ENCODE assay signal across 8 mouse cellular contexts in the genomic region with DNA sequence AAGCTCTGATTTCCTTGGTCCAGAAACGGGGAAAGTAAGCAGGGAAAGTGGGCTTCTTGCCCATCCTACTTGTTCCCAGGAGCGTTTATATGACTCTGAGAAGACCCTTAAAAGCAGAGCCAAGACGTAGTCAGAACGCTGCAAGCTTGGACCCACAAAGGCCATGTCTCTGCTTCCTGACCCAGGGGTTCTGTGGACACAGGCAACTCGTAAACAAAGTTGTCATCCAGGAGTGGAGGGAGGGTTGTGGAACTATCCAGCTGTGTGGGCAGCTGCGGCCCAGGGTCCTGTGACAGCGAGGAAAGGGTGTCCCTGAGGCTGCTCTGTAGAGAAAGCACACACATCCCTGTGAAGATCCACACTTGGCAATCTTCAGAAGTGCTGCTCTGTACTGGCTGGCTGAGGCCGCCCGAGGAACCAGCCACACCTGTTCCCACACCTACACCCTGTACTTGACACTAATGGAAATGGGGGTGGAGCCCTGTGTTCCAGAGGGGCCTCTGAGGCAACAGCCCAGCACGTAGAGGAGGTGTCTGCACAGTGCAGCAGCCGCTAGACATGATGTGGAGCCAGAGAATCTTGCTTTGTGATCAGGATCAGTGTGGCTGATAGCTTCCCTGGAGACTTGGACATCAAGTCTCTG. TPM values are rescaled to one million over a fixed set of nuclear protein-coding genes. Genes with fewer than 3 reads are reported as not detected.
DNase-seq lines count a peak whose midpoint lies in the region; ATAC-seq and TF ChIP-seq lines count a peak whose summit lies in the region.

No protein-coding gene starts in this region.

- peak overlapping the region; percentile 98 for H3K4me3 ChIP-seq in hindbrain, embryonic 10.5 days
- H3K4me3 ChIP-seq in stomach, postnatal 0 days (ENCODE audit: low read depth, low read length) = 0 out of 2 replicates have a peak overlapping the region, but pooled peaks have one; percentile 1

- peaks cover 59% of the 10 kb centered on the region for H3K36me3 ChIP-seq in hindbrain, embryonic 10.5 days
- peaks cover 6% of the 10 kb centered on the region for H3K36me3 ChIP-seq in stomach, postnatal 0 days (ENCODE audit: control insufficient read depth, insufficient read depth, low read length)

- ATAC-seq in stomach, postnatal 0 days (ENCODE audit: low FRiP score, low TSS enrichment) = peak; percentile 40
- ATAC-seq in monocyte, adult 5-6 weeks (replicated peaks; ENCODE audit: insufficient number of reproducible peaks, low FRiP score, low TSS enrichment, poor library complexity, severe bottlenecking) = no peak

- peaks cover 66% of the 10 kb centered on the region for H3K4me1 ChIP-seq in hindbrain, embryonic 10.5 days (replicated peaks)
- peaks cover 10% of the 10 kb centered on the region for H3K4me1 ChIP-seq in stomach, postnatal 0 days (replicated peaks; ENCODE audit: control insufficient read depth, insufficient read depth)

- TF ChIP-seq CTCF in stomach, postnatal 0 days (IDR thresholded peaks at IDR 0.05; ENCODE audit: low read depth) = no peak

- DNase-seq in right cerebral cortex, adult 18-20 months = peak; percentile 34
- DNase-seq in right cerebral cortex, adult 2 months (ENCODE audit: low spot score in 2 of 2) = no peak
- DNase-seq in hindbrain, embryonic 10.5 days (ENCODE audit: low spot score) = no peak
- peak; percentile 72 to 84 for DNase-seq in lung, adult 18-20 months
- peak; percentile 75 for DNase-seq in stomach, postnatal 0 days (ENCODE audit: low spot score)
- DNase-seq in right cerebral cortex, postnatal 25 days = no peak
- DNase-seq in embryo, embryonic 10 days (ENCODE audit: low spot score) = no peak

- H3K9me3 ChIP-seq in hindbrain, embryonic 10.5 days = no peaks in the 10 kb centered on the region
- H3K9me3 ChIP-seq in stomach, postnatal 0 days (ENCODE audit: control insufficient read depth, low read length) = no peaks in the 10 kb centered on the region

- no peak for TF ChIP-seq EP300 in stomach, postnatal 0 days (optimal IDR thresholded peaks at IDR 0.05)

- H3K27me3 ChIP-seq in hindbrain, embryonic 10.5 days (ENCODE audit: insufficient read depth, poor library complexity, severe bottlenecking) = no peaks in the 10 kb centered on the region
- no peaks in the 10 kb centered on the region for H3K27me3 ChIP-seq in stomach, postnatal 0 days (ENCODE audit: control insufficient read depth, insufficient read depth, low read length)

- WGBS in hindbrain, embryonic 10.5 days = 82% methylated on average over 11 of the region's 11 CpGs
- WGBS in stomach, postnatal 0 days = 26% methylated on average over 11 of the region's 11 CpGs

- peak overlapping the region; percentile 87 for H3K4me2 ChIP-seq in stomach, postnatal 0 days (replicated peaks; ENCODE audit: low read depth)

- H3K9ac ChIP-seq in stomach, postnatal 0 days (ENCODE audit: low read length) = peak overlapping the region; percentile 41; the same call in 1 of the 2 replicates

- peak overlapping the region; percentile 41; the same call in 1 of the 2 replicates for H3K27ac ChIP-seq in hindbrain, embryonic 10.5 days
- H3K27ac ChIP-seq in stomach, postnatal 0 days (replicated peaks) = peak overlapping the region; percentile 82

RNA-seq across cellular contexts. Expression of gene Nt5dc2, which starts 2.3 kb away (rescaled TPM):
- 610 and 619 TPM in 2 replicates for polyA plus RNA-seq in hindbrain, embryonic 10.5 days (2016; fragmentation: Nextera tagmentation; extraction: Ambion mirVana)
- polyA plus RNA-seq in stomach, postnatal 0 days (2015; fragmentation: Nextera tagmentation; extraction: Ambion mirVana) = 61.0 and 65.3 TPM in 2 replicates
- total RNA-seq in monocyte, adult 5-6 weeks (2017) = 1.7 to 2.7 TPM in 2 of 3 replicates, not detected in the other

RNA-seq across cellular contexts. Expression of gene Smim4, which starts 4.4 kb away (rescaled TPM):
- 67.8 and 74.2 TPM in 2 replicates for polyA plus RNA-seq in hindbrain, embryonic 10.5 days (2016; fragmentation: Nextera tagmentation; extraction: Ambion mirVana)
- polyA plus RNA-seq in stomach, postnatal 0 days (2015; fragmentation: Nextera tagmentation; extraction: Ambion mirVana) = 99.3 and 108 TPM in 2 replicates
- total RNA-seq in monocyte, adult 5-6 weeks (2017) = 28.8 to 62.7 TPM (median 40.4 TPM) in 3 replicates

RNA-seq across cellular contexts. Expression of gene Stab1, which starts 35.3 kb away (rescaled TPM):
- 23.0 and 25.7 TPM in 2 replicates for polyA plus RNA-seq in hindbrain, embryonic 10.5 days (2016; fragmentation: Nextera tagmentation; extraction: Ambion mirVana)
- polyA plus RNA-seq in stomach, postnatal 0 days (2015; fragmentation: Nextera tagmentation; extraction: Ambion mirVana) = 23.7 and 23.9 TPM in 2 replicates
- not detected in 3 replicates for total RNA-seq in monocyte, adult 5-6 weeks (2017)

Comparison
In these comparisons a context has a peak if more than half of its experiments do, and no peak if none do; other contexts are left out.
1. DNase-seq: peak in right cerebral cortex, adult 18-20 months (single experiment), lung, adult 18-20 months (2 of 2) and stomach, postnatal 0 days (single experiment); none in right cerebral cortex, adult 2 months (0 of 2), hindbrain, embryonic 10.5 days (single experiment), right cerebral cortex, postnatal 25 days (single experiment) and embryo, embryonic 10 days (single experiment).